Mouse (Mus musculus): ENCODE results near the gene Stx16.

GRCm38 (mm10) chr2:174061219-174061618, 14.9 kb upstream of the Stx16 start:
- TF ChIP-seq POLR2A (IDR thresholded peaks at IDR 0.05; ENCODE audit: insufficient read depth, low read depth, low read length) = no peak
- TF ChIP-seq CTCF (IDR thresholded peaks at IDR 0.05) = no peak
- no peak for TF ChIP-seq EP300 (IDR thresholded peaks at IDR 0.05; ENCODE audit: insufficient read depth, low read depth, low read length)

Data from heart, adult 2 months (tissue).